Mouse (Mus musculus) naive thymus-derived CD4-positive, alpha-beta T cell, adult 2 months (primary cell): ENCODE results near the gene Uqcc1.
"Not testable (repeated sequence)": the region's sequence is repeated elsewhere in the genome, so short reads cannot be mapped to it uniquely, and the experiment has no call there.

ENCODE experiments used
- DNase-seq: peaks from one replicate; pipeline ENCODE4 v3.0.0-alpha.2; 2011; ENCODE audit warnings: low read depth

Gene Uqcc1

GRCm38 (mm10) chr2:155860102-155860501, 70.0 kb downstream of the Uqcc1 start:
- no peak for DNase-seq

GRCm38 (mm10) chr2:155852536-155852935, 77.6 kb downstream of the Uqcc1 start:
- DNase-seq, result no peak

GRCm38 (mm10) chr2:155850120-155850519, 80.0 kb downstream of the Uqcc1 start:
- DNase-seq, result no peak

- DNase-seq, result no peak
Observed at GRCm38 (mm10) chr2:155849464-155849863, 80.6 kb downstream of the Uqcc1 start.

GRCm38 (mm10) chr2:155848291-155848690, 81.8 kb downstream of the Uqcc1 start:
- DNase-seq, result peak; percentile 83

- no peak for DNase-seq
Observed at GRCm38 (mm10) chr2:155846930-155847329, 83.2 kb downstream of the Uqcc1 start.

GRCm38 (mm10) chr2:155838961-155839360, 91.1 kb downstream of the Uqcc1 start:
- no peak for DNase-seq

- DNase-seq, result no peak
Observed at GRCm38 (mm10) chr2:155837961-155838360, 92.1 kb downstream of the Uqcc1 start.

GRCm38 (mm10) chr2:155834732-155835131, 95.4 kb downstream of the Uqcc1 start, which contains the start of gene Fam83c:
Gene Fam83c (minus strand): TSS chr2:155834854.
- no peak for DNase-seq

- DNase-seq, result not testable (repeated sequence)
Observed at GRCm38 (mm10) chr2:155832087-155832486, 98.0 kb downstream of the Uqcc1 start.

GRCm38 (mm10) chr2:155831302-155831701, 98.8 kb downstream of the Uqcc1 start:
- no peak for DNase-seq

- DNase-seq, result no peak
Observed at GRCm38 (mm10) chr2:155830841-155831240, 99.3 kb downstream of the Uqcc1 start.

- DNase-seq, result peak; percentile 87
Observed at GRCm38 (mm10) chr2:155826630-155827424, 103.3 kb downstream of the Uqcc1 start, which contains the start of gene Eif6. Gene Eif6 (minus strand): TSS chr2:155826925.

- DNase-seq, result no peak
Observed at GRCm38 (mm10) chr2:155825904-155826629, 104.0 kb downstream of the Uqcc1 start.

- no peak for DNase-seq
Observed at GRCm38 (mm10) chr2:155823722-155824121, 106.4 kb downstream of the Uqcc1 start.

- DNase-seq, result no peak
Observed at GRCm38 (mm10) chr2:155820779-155821178, 109.3 kb downstream of the Uqcc1 start.

GRCm38 (mm10) chr2:155819449-155820251, 110.5 kb downstream of the Uqcc1 start:
- no peak for DNase-seq

GRCm38 (mm10) chr2:155819392-155819448, 110.9 kb downstream of the Uqcc1 start, which contains the start of gene BC029722:
Gene BC029722 (minus strand): TSS chr2:155819426.
- DNase-seq, result no peak

- DNase-seq, result peak; percentile 97
Observed at GRCm38 (mm10) chr2:155818596-155819391, 111.3 kb downstream of the Uqcc1 start.

- no peak for DNase-seq
Observed at GRCm38 (mm10) chr2:155817301-155818245, 112.5 kb downstream of the Uqcc1 start.

GRCm38 (mm10) chr2:155816179-155816578, 113.9 kb downstream of the Uqcc1 start:
- no peak for DNase-seq
